Mouse (Mus musculus): ENCODE data around the gene Phyhipl.

- no peak for TF ChIP-seq CTCF (IDR thresholded peaks at IDR 0.05; ENCODE audit: low read depth, low read length)
- no peak for TF ChIP-seq POLR2A (IDR thresholded peaks at IDR 0.05; ENCODE audit: extremely low read depth, insufficient read depth, low read length)
Observed at GRCm38 (mm10) chr10:70537694-70538093, 118.1 kb downstream of the Phyhipl start.

All from liver, adult 2 months (tissue).